Mouse (Mus musculus): Measurements from ENCODE around the gene Prr5l. TPM values are rescaled to one million over a fixed set of nuclear protein-coding genes. Genes with fewer than 3 reads are reported as not detected.

Gene Prr5l
- polyA plus RNA-seq, 1 experiment from 2014 or later, result 8.2 TPM

DNA sequence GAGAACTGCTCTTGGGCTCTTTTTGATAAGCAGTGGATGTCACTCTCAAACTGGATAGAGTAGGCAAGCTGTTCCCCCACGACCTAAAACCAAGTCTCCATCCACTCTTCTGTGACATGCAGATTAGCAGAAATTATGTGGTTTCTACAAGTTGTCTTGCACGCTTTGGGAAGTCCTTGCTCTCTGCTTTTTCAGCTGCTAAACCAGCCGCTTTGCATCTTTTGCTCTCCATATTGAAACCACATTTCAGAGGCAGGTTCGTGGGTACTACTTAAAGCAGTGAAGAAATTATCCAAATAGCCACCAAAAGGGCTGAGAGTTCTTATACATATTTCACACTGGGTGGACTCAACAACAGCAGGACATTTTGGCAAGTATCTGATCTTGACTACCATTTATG, 53.8 kb downstream of the Prr5l start:
- Histone ChIP-seq H3K9ac (replicated peaks; ENCODE audit: low read depth, low read length) (no peak overlapping the region), H3K9me3 (ENCODE audit: control insufficient read depth, low read depth, low read length) (no peaks in the 10 kb centered on the region), H3K27ac (ENCODE audit: low read length) (no peak overlapping the region), H3K27me3 (ENCODE audit: control insufficient read depth, insufficient read depth, low read length) (no peaks in the 10 kb centered on the region), H3K36me3 (ENCODE audit: control insufficient read depth, insufficient read depth, low read length) (no peaks in the 10 kb centered on the region), H3K4me1 (ENCODE audit: control insufficient read depth, insufficient read depth, low read length) (no peaks in the 10 kb centered on the region), H3K4me3 (ENCODE audit: low read depth, low read length) (no peak overlapping the region), H3K4me2 (replicated peaks; ENCODE audit: low read depth, low read length) (no peak overlapping the region)
- ATAC-seq (ENCODE audit: insufficient number of reproducible peaks, insufficient read depth, low FRiP score, low read depth), result no peak
- WGBS, result 81% methylated on average over 4 of the region's 4 CpGs

DNA sequence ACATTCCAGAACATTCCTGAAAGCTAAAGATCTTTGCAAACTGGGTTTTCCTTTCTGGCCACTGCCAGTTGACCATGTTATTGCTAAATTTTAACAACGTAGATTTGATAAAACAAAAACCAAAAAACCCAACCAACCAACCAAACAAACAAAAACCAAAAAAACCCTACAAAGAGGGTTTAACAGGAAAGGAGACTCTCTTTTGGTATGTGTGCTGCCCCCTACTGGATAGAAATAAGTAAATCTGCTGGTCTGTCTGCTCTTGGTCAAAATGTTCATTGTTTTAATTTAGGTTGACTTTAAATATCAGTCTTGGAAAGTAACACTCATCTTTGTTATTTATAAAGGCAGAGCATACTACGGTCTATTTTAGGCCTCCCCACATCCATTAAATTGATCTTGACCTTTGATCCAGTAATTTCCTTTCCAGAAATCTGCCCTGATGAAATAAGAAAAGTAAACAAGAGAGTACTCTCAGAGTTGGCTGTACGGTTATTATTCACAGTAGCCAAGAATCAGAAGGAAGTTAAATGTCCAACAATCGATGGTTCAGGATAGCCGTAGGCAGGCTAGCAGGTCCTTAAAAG, 54.7 kb downstream of the Prr5l start:
- Histone ChIP-seq H3K27me3 (ENCODE audit: control insufficient read depth, insufficient read depth, low read length) (no peaks in the 10 kb centered on the region), H3K9ac (replicated peaks; ENCODE audit: low read depth, low read length) (no peak overlapping the region), H3K4me3 (ENCODE audit: low read depth, low read length) (no peak overlapping the region), H3K27ac (ENCODE audit: low read length) (no peak overlapping the region), H3K4me1 (ENCODE audit: control insufficient read depth, insufficient read depth, low read length) (no peaks in the 10 kb centered on the region), H3K9me3 (ENCODE audit: control insufficient read depth, low read depth, low read length) (no peaks in the 10 kb centered on the region), H3K4me2 (replicated peaks; ENCODE audit: low read depth, low read length) (no peak overlapping the region), H3K36me3 (ENCODE audit: control insufficient read depth, insufficient read depth, low read length) (no peaks in the 10 kb centered on the region)
- WGBS, result 49% methylated on average over 5 of the region's 5 CpGs
- ATAC-seq (ENCODE audit: insufficient number of reproducible peaks, insufficient read depth, low FRiP score, low read depth), result no peak

GRCm38 (mm10) chr2:101827626-101828025, 55.2 kb downstream of the Prr5l start:
- Histone ChIP-seq H3K9ac (replicated peaks; ENCODE audit: low read depth, low read length) (no peak overlapping the region), H3K36me3 (ENCODE audit: control insufficient read depth, insufficient read depth, low read length) (no peaks in the 10 kb centered on the region), H3K4me3 (ENCODE audit: low read depth, low read length) (no peak overlapping the region), H3K27ac (ENCODE audit: low read length) (no peak overlapping the region), H3K4me2 (replicated peaks; ENCODE audit: low read depth, low read length) (no peak overlapping the region), H3K27me3 (ENCODE audit: control insufficient read depth, insufficient read depth, low read length) (no peaks in the 10 kb centered on the region), H3K4me1 (ENCODE audit: control insufficient read depth, insufficient read depth, low read length) (no peaks in the 10 kb centered on the region; the same call in 1 of the 2 replicates), H3K9me3 (ENCODE audit: control insufficient read depth, low read depth, low read length) (no peaks in the 10 kb centered on the region)
- ATAC-seq (ENCODE audit: insufficient number of reproducible peaks, insufficient read depth, low FRiP score, low read depth), result no peak
- WGBS, result 19% methylated on average over 5 of the region's 5 CpGs

DNA sequence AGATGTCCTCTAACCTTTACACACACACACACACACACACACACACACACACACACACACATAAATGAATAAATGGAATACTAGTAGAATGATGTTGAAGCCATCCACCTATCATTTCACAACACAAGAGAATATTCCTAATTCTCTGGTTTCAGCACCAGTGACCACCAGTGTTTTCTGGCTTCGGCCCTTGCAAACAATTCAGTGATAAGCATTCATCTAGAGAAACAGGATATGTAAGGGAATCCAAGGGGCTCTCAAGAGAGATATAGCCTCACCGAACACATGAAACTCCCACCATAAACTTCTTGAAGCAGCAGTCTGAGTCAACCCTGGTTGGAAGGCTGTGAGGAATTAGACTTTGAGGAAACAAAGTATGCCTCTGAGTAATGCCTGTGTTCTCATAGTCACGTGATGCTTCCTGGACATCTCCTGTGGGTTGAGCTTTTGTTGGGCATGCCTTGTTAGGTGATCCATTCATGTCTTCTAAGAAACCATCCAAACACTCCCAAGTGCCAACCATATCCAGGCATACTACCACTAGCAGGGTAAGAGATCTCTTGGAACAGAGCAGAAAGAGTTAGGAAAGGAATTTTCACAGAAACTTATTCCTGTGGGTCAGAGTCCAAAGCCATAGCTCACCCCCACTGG, 55.8 kb downstream of the Prr5l start:
- no peak overlapping the region for H3K4me2 ChIP-seq (replicated peaks; ENCODE audit: low read depth, low read length)
- H3K9ac ChIP-seq (replicated peaks; ENCODE audit: low read depth, low read length), result no peak overlapping the region
- no peak for ATAC-seq (ENCODE audit: insufficient number of reproducible peaks, insufficient read depth, low FRiP score, low read depth)
- H3K4me3 ChIP-seq (ENCODE audit: low read depth, low read length), result no peak overlapping the region
- peaks cover 3% of the 10 kb centered on the region; the same call in 1 of the 2 replicates for H3K4me1 ChIP-seq (ENCODE audit: control insufficient read depth, insufficient read depth, low read length)
- no peaks in the 10 kb centered on the region for H3K9me3 ChIP-seq (ENCODE audit: control insufficient read depth, low read depth, low read length)
- no peaks in the 10 kb centered on the region for H3K27me3 ChIP-seq (ENCODE audit: control insufficient read depth, insufficient read depth, low read length)
- WGBS, result 80% methylated on average over 3 of the region's 3 CpGs
- no peak overlapping the region for H3K27ac ChIP-seq (ENCODE audit: low read length)
- no peaks in the 10 kb centered on the region for H3K36me3 ChIP-seq (ENCODE audit: control insufficient read depth, insufficient read depth, low read length)

- Histone ChIP-seq H3K4me1 (ENCODE audit: control insufficient read depth, insufficient read depth, low read length) (peaks cover 3% of the 10 kb centered on the region; the same call in 1 of the 2 replicates), H3K9me3 (ENCODE audit: control insufficient read depth, low read depth, low read length) (no peaks in the 10 kb centered on the region), H3K4me2 (replicated peaks; ENCODE audit: low read depth, low read length) (no peak overlapping the region), H3K36me3 (ENCODE audit: control insufficient read depth, insufficient read depth, low read length) (no peaks in the 10 kb centered on the region), H3K4me3 (ENCODE audit: low read depth, low read length) (no peak overlapping the region), H3K9ac (replicated peaks; ENCODE audit: low read depth, low read length) (no peak overlapping the region), H3K27ac (ENCODE audit: low read length) (no peak overlapping the region), H3K27me3 (ENCODE audit: control insufficient read depth, insufficient read depth, low read length) (no peaks in the 10 kb centered on the region)
- WGBS, result 69% methylated on average over 2 of the region's 2 CpGs
- ATAC-seq (ENCODE audit: insufficient number of reproducible peaks, insufficient read depth, low FRiP score, low read depth), result no peak
Observed at GRCm38 (mm10) chr2:101826186-101826707, 56.6 kb downstream of the Prr5l start.

DNA sequence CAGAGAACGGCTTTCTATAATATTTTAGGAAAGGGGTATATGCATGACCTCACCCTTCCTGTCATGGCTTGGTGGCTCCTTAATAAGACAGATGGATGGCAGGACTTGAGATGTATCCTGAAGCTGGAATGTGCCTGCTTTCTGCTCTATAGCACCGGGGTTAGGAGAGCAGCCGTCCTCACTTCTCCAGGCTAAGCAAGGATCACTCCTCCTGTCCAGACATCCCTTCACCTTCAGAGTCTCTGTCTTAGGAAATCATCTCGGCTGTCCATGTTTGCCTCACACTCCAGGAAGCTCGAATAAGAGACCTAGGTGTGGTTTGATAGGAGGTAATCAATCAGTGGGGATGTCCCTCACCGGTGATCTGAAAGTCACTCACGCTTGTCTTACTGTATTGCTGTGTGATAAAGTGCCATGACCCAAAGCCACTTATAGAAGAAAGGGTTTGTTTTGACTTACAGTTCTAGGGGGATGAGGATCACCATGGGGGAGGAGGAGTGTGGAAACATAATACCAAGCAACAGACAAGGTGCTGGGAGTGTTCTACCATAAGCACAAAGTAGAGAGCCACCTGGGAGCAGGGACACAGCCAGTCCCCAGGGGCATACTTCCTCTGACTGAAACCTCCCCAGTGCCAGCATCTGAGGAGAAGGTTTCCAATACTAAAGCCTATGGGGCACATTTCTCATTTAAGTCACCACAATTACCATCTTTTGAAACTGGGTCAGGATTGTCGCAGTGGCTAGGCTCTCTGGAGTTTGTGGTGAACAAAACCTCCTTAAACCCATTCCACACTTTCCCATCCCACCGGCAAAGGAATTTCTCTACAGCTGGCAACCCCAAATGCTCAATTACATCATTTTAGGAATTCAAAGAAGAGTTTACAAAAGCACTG, 57.4 kb downstream of the Prr5l start:
- ATAC-seq (ENCODE audit: insufficient number of reproducible peaks, insufficient read depth, low FRiP score, low read depth), result no peak
- H3K4me2 ChIP-seq (replicated peaks; ENCODE audit: low read depth, low read length), result no peak overlapping the region
- no peak overlapping the region for H3K9ac ChIP-seq (replicated peaks; ENCODE audit: low read depth, low read length)
- H3K27ac ChIP-seq (ENCODE audit: low read length), result no peak overlapping the region
- H3K36me3 ChIP-seq (ENCODE audit: control insufficient read depth, insufficient read depth, low read length), result no peaks in the 10 kb centered on the region
- H3K27me3 ChIP-seq (ENCODE audit: control insufficient read depth, insufficient read depth, low read length), result no peaks in the 10 kb centered on the region
- 78% methylated on average over 9 of the region's 9 CpGs for WGBS
- H3K4me3 ChIP-seq (ENCODE audit: low read depth, low read length), result no peak overlapping the region
- H3K9me3 ChIP-seq (ENCODE audit: control insufficient read depth, low read depth, low read length), result no peaks in the 10 kb centered on the region
- H3K4me1 ChIP-seq (ENCODE audit: control insufficient read depth, insufficient read depth, low read length), result peaks cover 3% of the 10 kb centered on the region; the same call in 1 of the 2 replicates

GRCm38 (mm10) chr2:101823821-101824220, 59.0 kb downstream of the Prr5l start:
- Histone ChIP-seq H3K4me2 (replicated peaks; ENCODE audit: low read depth, low read length) (no peak overlapping the region), H3K9ac (replicated peaks; ENCODE audit: low read depth, low read length) (no peak overlapping the region), H3K9me3 (ENCODE audit: control insufficient read depth, low read depth, low read length) (no peaks in the 10 kb centered on the region), H3K36me3 (ENCODE audit: control insufficient read depth, insufficient read depth, low read length) (no peaks in the 10 kb centered on the region), H3K4me3 (ENCODE audit: low read depth, low read length) (no peak overlapping the region), H3K27me3 (ENCODE audit: control insufficient read depth, insufficient read depth, low read length) (no peaks in the 10 kb centered on the region), H3K4me1 (ENCODE audit: control insufficient read depth, insufficient read depth, low read length) (peaks cover 3% of the 10 kb centered on the region; the same call in 1 of the 2 replicates), H3K27ac (ENCODE audit: low read length) (no peak overlapping the region)
- 68% methylated on average over 3 of the region's 4 CpGs for WGBS
- ATAC-seq (ENCODE audit: insufficient number of reproducible peaks, insufficient read depth, low FRiP score, low read depth), result no peak

- ATAC-seq (ENCODE audit: insufficient number of reproducible peaks, insufficient read depth, low FRiP score, low read depth), result no peak
- no peaks in the 10 kb centered on the region for H3K36me3 ChIP-seq (ENCODE audit: control insufficient read depth, insufficient read depth, low read length)
- no peak overlapping the region for H3K4me2 ChIP-seq (replicated peaks; ENCODE audit: low read depth, low read length)
Observed at GRCm38 (mm10) chr2:101822785-101823184, 60.0 kb downstream of the Prr5l start.

More at GRCm38 (mm10) chr2:101822785-101823184, 60.0 kb downstream of the Prr5l start:
- no peaks in the 10 kb centered on the region for H3K9me3 ChIP-seq (ENCODE audit: control insufficient read depth, low read depth, low read length)
- no peak overlapping the region for H3K4me3 ChIP-seq (ENCODE audit: low read depth, low read length)
- H3K27me3 ChIP-seq (ENCODE audit: control insufficient read depth, insufficient read depth, low read length), result no peaks in the 10 kb centered on the region
- 67% methylated on average over 13 of the region's 13 CpGs for WGBS
- H3K9ac ChIP-seq (replicated peaks; ENCODE audit: low read depth, low read length), result no peak overlapping the region
- peaks cover 3% of the 10 kb centered on the region; the same call in 1 of the 2 replicates for H3K4me1 ChIP-seq (ENCODE audit: control insufficient read depth, insufficient read depth, low read length)
- no peak overlapping the region for H3K27ac ChIP-seq (ENCODE audit: low read length)
